Mouse (Mus musculus): ENCODE data around the gene Mfsd13b. TPM values are rescaled to one million over a fixed set of nuclear protein-coding genes. Genes with fewer than 3 reads are reported as not detected.

The Mfsd13b gene
- polyA plus RNA-seq, 1 experiment from 2014 or later = 0.19 TPM

GRCm38 (mm10) chr7:121059477-121060218, 77.3 kb downstream of the Mfsd13b start:
- Histone ChIP-seq H3K27ac (replicated peaks) (no peak overlapping the region), H3K9me3 (no peaks in the 10 kb centered on the region), H3K4me2 (no peak overlapping the region), H3K4me1 (replicated peaks) (no peaks in the 10 kb centered on the region), H3K27me3 (no peaks in the 10 kb centered on the region), H3K4me3 (no peak overlapping the region), H3K9ac (no peak overlapping the region), H3K36me3 (peaks cover 22% of the 10 kb centered on the region)
- ATAC-seq (ENCODE audit: low FRiP score, low read depth) = no peak
- 48% methylated on average over 6 of the region's 6 CpGs for WGBS

GRCm38 (mm10) chr7:121064309-121064708, 82.0 kb downstream of the Mfsd13b start:
- no peak overlapping the region for H3K4me2 ChIP-seq
- no peak for ATAC-seq (ENCODE audit: low FRiP score, low read depth)
- no peaks in the 10 kb centered on the region for H3K4me1 ChIP-seq (replicated peaks)
- H3K4me3 ChIP-seq = no peak overlapping the region
- H3K36me3 ChIP-seq = peaks cover 7% of the 10 kb centered on the region; the same call in 1 of the 2 replicates
- 65% methylated on average over 4 of the region's 4 CpGs for WGBS
- H3K27ac ChIP-seq (replicated peaks) = no peak overlapping the region
- H3K27me3 ChIP-seq = no peaks in the 10 kb centered on the region
- H3K9me3 ChIP-seq = no peaks in the 10 kb centered on the region
- H3K9ac ChIP-seq = no peak overlapping the region

Other genes with a start within 250 kb of the Mfsd13b start
- 1.8 and 2.2 TPM in 2 replicates for gene Vwa3a, start 243.2 kb upstream of the Mfsd13b start, polyA plus RNA-seq (2015; fragmentation: Nextera tagmentation; extraction: Ambion mirVana)
- gene Gm5737, start 170.1 kb upstream of the Mfsd13b start, polyA plus RNA-seq (2015; fragmentation: Nextera tagmentation; extraction: Ambion mirVana) = 0.12 TPM in 1 of 2 replicates, not detected in the other
- gene Eef2k, start 139.7 kb upstream of the Mfsd13b start, polyA plus RNA-seq (2015; fragmentation: Nextera tagmentation; extraction: Ambion mirVana) = 32.5 and 34.3 TPM in 2 replicates
- gene Polr3e, start 64.8 kb upstream of the Mfsd13b start, polyA plus RNA-seq (2015; fragmentation: Nextera tagmentation; extraction: Ambion mirVana) = 25.0 and 25.6 TPM in 2 replicates
- 14.5 and 16.5 TPM in 2 replicates for gene Cdr2, start 197 bp upstream of the Mfsd13b start, polyA plus RNA-seq (2015; fragmentation: Nextera tagmentation; extraction: Ambion mirVana)
- gene Mettl9, start 51.9 kb downstream of the Mfsd13b start, polyA plus RNA-seq (2015; fragmentation: Nextera tagmentation; extraction: Ambion mirVana) = 183 and 189 TPM in 2 replicates
- 0.87 and 1.7 TPM in 2 replicates for gene Igsf6, start 92.1 kb downstream of the Mfsd13b start, polyA plus RNA-seq (2015; fragmentation: Nextera tagmentation; extraction: Ambion mirVana)
- gene Otoa, start 99.1 kb downstream of the Mfsd13b start, polyA plus RNA-seq (2015; fragmentation: Nextera tagmentation; extraction: Ambion mirVana) = 0.12 and 0.27 TPM in 2 replicates